Mouse (Mus musculus): ENCODE measurements around the gene Pde8a. TPM values are rescaled to one million over a fixed set of nuclear protein-coding genes. Genes with fewer than 3 reads are reported as not detected.
A peak's percentile ranks its signal among the peaks of the same experiment; 100 is the strongest.
"Not testable (repeated sequence)": the region's sequence is repeated elsewhere in the genome, so short reads cannot be mapped to it uniquely, and the experiment has no call there.

The Pde8a gene
- polyA plus RNA-seq, 1 experiment from 2014 or later = 28.5 TPM

- Histone ChIP-seq H3K27ac (no peak overlapping the region), H3K4me3 (ENCODE audit: inconsistent target) (no peak overlapping the region), H3K79me2 (ENCODE audit: inconsistent target) (no peaks in the 10 kb centered on the region), H3K36me3 (ENCODE audit: inconsistent target) (no peaks in the 10 kb centered on the region)
- WGBS (ENCODE audit: missing documents) = 68% methylated on average over 3 of the region's 3 CpGs
Measured at GRCm38 (mm10) chr7:81196796-81197195, 16.6 kb upstream of the Pde8a start.

- no peak overlapping the region for H3K27ac ChIP-seq
- H3K36me3 ChIP-seq (ENCODE audit: inconsistent target) = no peaks in the 10 kb centered on the region
- WGBS (ENCODE audit: missing documents) = 81% methylated on average over 4 of the region's 4 CpGs
- H3K79me2 ChIP-seq (ENCODE audit: inconsistent target) = no peaks in the 10 kb centered on the region
- H3K4me3 ChIP-seq (ENCODE audit: inconsistent target) = no peak overlapping the region
Measured at GRCm38 (mm10) chr7:81198538-81198937, 14.9 kb upstream of the Pde8a start.

GRCm38 (mm10) chr7:81199109-81199508 is 14.3 kb upstream of the Pde8a start:
- Histone ChIP-seq H3K4me3 (ENCODE audit: inconsistent target) (no peak overlapping the region), H3K27ac (no peak overlapping the region), H3K36me3 (ENCODE audit: inconsistent target) (no peaks in the 10 kb centered on the region), H3K79me2 (ENCODE audit: inconsistent target) (no peaks in the 10 kb centered on the region)
- WGBS (ENCODE audit: missing documents) = 36% methylated on average over 5 of the region's 5 CpGs

GRCm38 (mm10) chr7:81199757-81200156 is 13.6 kb upstream of the Pde8a start:
- Histone ChIP-seq H3K79me2 (ENCODE audit: inconsistent target) (no peaks in the 10 kb centered on the region), H3K27ac (no peak overlapping the region), H3K4me3 (ENCODE audit: inconsistent target) (no peak overlapping the region), H3K36me3 (ENCODE audit: inconsistent target) (no peaks in the 10 kb centered on the region)
- WGBS (ENCODE audit: missing documents) = 17% methylated on average over 4 of the region's 4 CpGs

- Histone ChIP-seq H3K79me2 (ENCODE audit: inconsistent target) (no peaks in the 10 kb centered on the region), H3K4me3 (ENCODE audit: inconsistent target) (no peak overlapping the region), H3K27ac (no peak overlapping the region), H3K36me3 (ENCODE audit: inconsistent target) (no peaks in the 10 kb centered on the region)
- WGBS (ENCODE audit: missing documents) = 59% methylated on average over 5 of the region's 5 CpGs
Measured at GRCm38 (mm10) chr7:81202389-81202788, 11.0 kb upstream of the Pde8a start.

GRCm38 (mm10) chr7:81203576-81203975 is 9.8 kb upstream of the Pde8a start:
- H3K79me2 ChIP-seq (ENCODE audit: inconsistent target) = not testable (repeated sequence)
- 90% methylated on average over 10 of the region's 10 CpGs for WGBS (ENCODE audit: missing documents)

GRCm38 (mm10) chr7:81208944-81209343 is 4.5 kb upstream of the Pde8a start:
- Histone ChIP-seq H3K36me3 (ENCODE audit: inconsistent target) (no peaks in the 10 kb centered on the region), H3K27ac (no peak overlapping the region), H3K79me2 (ENCODE audit: inconsistent target) (no peaks in the 10 kb centered on the region; the same call in 1 of the 2 replicates), H3K4me3 (ENCODE audit: inconsistent target) (no peak overlapping the region)
- 22% methylated on average over 6 of the region's 6 CpGs for WGBS (ENCODE audit: missing documents)

More at GRCm38 (mm10) chr7:81203576-81203975, 9.8 kb upstream of the Pde8a start:
- not testable (repeated sequence) for H3K27ac ChIP-seq; H3K4me3 ChIP-seq (ENCODE audit: inconsistent target); H3K36me3 ChIP-seq (ENCODE audit: inconsistent target)

GRCm38 (mm10) chr7:81209979-81210685 is 3.3 kb upstream of the Pde8a start:
- Histone ChIP-seq H3K4me3 (ENCODE audit: inconsistent target) (no peak overlapping the region), H3K27ac (no peak overlapping the region), H3K36me3 (ENCODE audit: inconsistent target) (no peaks in the 10 kb centered on the region), H3K79me2 (ENCODE audit: inconsistent target) (peaks cover 11% of the 10 kb centered on the region)
- WGBS (ENCODE audit: missing documents) = 84% methylated on average over 12 of the region's 12 CpGs

- peak overlapping the region; percentile 47; the same call in 1 of the 2 replicates for H3K4me3 ChIP-seq (ENCODE audit: inconsistent target)
- no peak overlapping the region for H3K27ac ChIP-seq
Measured at GRCm38 (mm10) chr7:81211760-81212159, 1.6 kb upstream of the Pde8a start.

GRCm38 (mm10) chr7:81212261-81212681 is 1.1 kb upstream of the Pde8a start:
- Histone ChIP-seq H3K27ac (peak overlapping the region; percentile 61), H3K4me3 (ENCODE audit: inconsistent target) (peak overlapping the region; percentile 47), H3K36me3 (ENCODE audit: inconsistent target) (no peaks in the 10 kb centered on the region), H3K79me2 (ENCODE audit: inconsistent target) (peaks cover 33% of the 10 kb centered on the region)
- WGBS (ENCODE audit: missing documents) = 3% methylated on average over 22 of the region's 22 CpGs

More at GRCm38 (mm10) chr7:81211760-81212159, 1.6 kb upstream of the Pde8a start:
- no peaks in the 10 kb centered on the region for H3K36me3 ChIP-seq (ENCODE audit: inconsistent target)
- peaks cover 28% of the 10 kb centered on the region for H3K79me2 ChIP-seq (ENCODE audit: inconsistent target)
- WGBS (ENCODE audit: missing documents) = 32% methylated on average over 8 of the region's 8 CpGs

- peaks cover 38% of the 10 kb centered on the region for H3K79me2 ChIP-seq (ENCODE audit: inconsistent target)
- no peaks in the 10 kb centered on the region for H3K36me3 ChIP-seq (ENCODE audit: inconsistent target)
- WGBS (ENCODE audit: missing documents) = 2% methylated on average over 57 of the region's 57 CpGs
- peak overlapping the region; percentile 61 for H3K27ac ChIP-seq
- peak overlapping the region; percentile 47 for H3K4me3 ChIP-seq (ENCODE audit: inconsistent target)
Measured at GRCm38 (mm10) chr7:81212697-81213346, 574 bp upstream of the Pde8a start.

- Histone ChIP-seq H3K4me3 (ENCODE audit: inconsistent target) (peak overlapping the region; percentile 46), H3K79me2 (ENCODE audit: inconsistent target) (peaks cover 53% of the 10 kb centered on the region), H3K36me3 (ENCODE audit: inconsistent target) (no peaks in the 10 kb centered on the region), H3K27ac (peak overlapping the region; percentile 24)
- WGBS (ENCODE audit: missing documents) = 33% methylated on average over 40 of the region's 40 CpGs
Measured at GRCm38 (mm10) chr7:81214153-81214907, 934 bp downstream of the Pde8a start.

- Histone ChIP-seq H3K79me2 (ENCODE audit: inconsistent target) (peaks cover 69% of the 10 kb centered on the region), H3K4me3 (ENCODE audit: inconsistent target) (no peak overlapping the region), H3K36me3 (ENCODE audit: inconsistent target) (no peaks in the 10 kb centered on the region), H3K27ac (no peak overlapping the region)
- WGBS (ENCODE audit: missing documents) = 100% methylated on average over 1 of the region's 1 CpGs
Measured at GRCm38 (mm10) chr7:81215950-81216349, 2.6 kb downstream of the Pde8a start.

- Histone ChIP-seq H3K4me3 (ENCODE audit: inconsistent target) (no peak overlapping the region), H3K79me2 (ENCODE audit: inconsistent target) (peaks cover 99% of the 10 kb centered on the region), H3K36me3 (ENCODE audit: inconsistent target) (no peaks in the 10 kb centered on the region), H3K27ac (no peak overlapping the region)
- WGBS (ENCODE audit: missing documents) = 96% methylated on average over 7 of the region's 7 CpGs
Measured at GRCm38 (mm10) chr7:81219321-81219720, 5.9 kb downstream of the Pde8a start.

- H3K36me3 ChIP-seq (ENCODE audit: inconsistent target) = no peaks in the 10 kb centered on the region
- no peak overlapping the region for H3K4me3 ChIP-seq (ENCODE audit: inconsistent target)
- 87% methylated on average over 3 of the region's 3 CpGs for WGBS (ENCODE audit: missing documents)
- H3K79me2 ChIP-seq (ENCODE audit: inconsistent target) = peaks cover 96% of the 10 kb centered on the region
- H3K27ac ChIP-seq = no peak overlapping the region
Measured at GRCm38 (mm10) chr7:81220381-81220780, 7.0 kb downstream of the Pde8a start.
